Mouse (Mus musculus) forebrain, embryonic 15.5 days (tissue): ENCODE data around the gene Hoxa13. TPM values are rescaled to one million over a fixed set of nuclear protein-coding genes. Genes with fewer than 3 reads are reported as not detected.

Source experiments
- microRNA counts: library from miRNA; unstranded; fragments of <30 nt; microRNA quantifications from one replicate; lab custom pipeline; 2016
- microRNA-seq: library from miRNA; unstranded; fragments of <30 nt; microRNA quantifications from one replicate; pipeline ENCODE4, GENCODE M21; 2016
- polyA plus RNA-seq: library from polyadenylated mRNA; unstranded; fragments of >200 nt; fragmentation: Nextera tagmentation; extraction: Ambion mirVana; gene quantifications from 2 replicates; pipeline ENCODE4 v1.2.1, GENCODE M21; 2015

The Hoxa13 gene
- polyA plus RNA-seq, 1 experiment from 2014 or later = not detected

MicroRNAs encoded within 50 kb of the gene (microRNA counts, 519-probe panel; counts per million panel counts)
- not detected for microRNA mmu-miR-196b (lab: Ali Mortazavi, UCI)

Small RNA genes lying within 50 kb of the gene (microRNA-seq; reads per million reads assigned to microRNA genes)
- 30.1 reads per million, percentile 38 among the genes with 10 or more reads in this experiment for gene Mir196b

Other genes with a start within 250 kb of the Hoxa13 start
- gene Skap2, start 248.3 kb downstream of the Hoxa13 start, polyA plus RNA-seq = 5.0 and 7.4 TPM in 2 replicates
- gene Hoxa1, start 102.6 kb downstream of the Hoxa13 start, polyA plus RNA-seq = not detected in 2 replicates
- not detected in 2 replicates for gene Hoxa2, start 96.0 kb downstream of the Hoxa13 start, polyA plus RNA-seq
- not detected in 2 replicates for gene 5730596B20Rik, start 83.4 kb downstream of the Hoxa13 start, polyA plus RNA-seq
- not detected in 2 replicates for gene Hoxa4, start 69.1 kb downstream of the Hoxa13 start, polyA plus RNA-seq
- not detected in 2 replicates for gene Hoxa5, start 56.3 kb downstream of the Hoxa13 start, polyA plus RNA-seq
- gene Hoxa6, start 52.2 kb downstream of the Hoxa13 start, polyA plus RNA-seq = not detected in 2 replicates
- not detected in 2 replicates for gene Hoxa3, start 47.5 kb downstream of the Hoxa13 start, polyA plus RNA-seq
- gene Gm28308, start 47.5 kb downstream of the Hoxa13 start, polyA plus RNA-seq = not detected in 2 replicates
- gene Hoxa7, start 39.0 kb downstream of the Hoxa13 start, polyA plus RNA-seq = not detected in 2 replicates
- gene Hoxa9, start 29.8 kb downstream of the Hoxa13 start, polyA plus RNA-seq = not detected in 2 replicates
- not detected in 2 replicates for gene Hoxa10, start 20.0 kb downstream of the Hoxa13 start, polyA plus RNA-seq
- not detected in 2 replicates for gene Hoxa11, start 15.1 kb downstream of the Hoxa13 start, polyA plus RNA-seq
- gene Evx1, start 52.6 kb upstream of the Hoxa13 start, polyA plus RNA-seq = not detected in 2 replicates